Comparison of ENCODE assay signal across 16 mouse cellular contexts in genomic region chr16:93586382-93586781, GRCm38 (mm10). TPM values are rescaled to one million over a fixed set of nuclear protein-coding genes. Genes with fewer than 3 reads are reported as not detected.
DNase-seq lines count a peak whose midpoint lies in the region; ATAC-seq lines count a peak whose summit lies in the region.
"Had no signal": no experiment of that assay in that cellular context is flagged by ENCODE, and none has a peak within 500 bp of the region (broad histone marks: within the 10 kb centered on the region; RNA-seq: fewer than 3 reads in every experiment).

No protein-coding gene starts in this region.

- H3K27me3 ChIP-seq in kidney, embryonic 16.5 days (ENCODE audit: insufficient read depth, low read length) = no peaks in the 10 kb centered on the region
- H3K27me3 ChIP-seq in hindbrain, embryonic 16.5 days (replicated peaks; ENCODE audit: control insufficient read depth, insufficient read depth, low read length) = no peaks in the 10 kb centered on the region
- H3K27me3 ChIP-seq: limb, embryonic 15.5 days had no signal

- no peak overlapping the region for H3K4me2 ChIP-seq in kidney, embryonic 16.5 days (replicated peaks; ENCODE audit: low read depth, low read length)
- no peak overlapping the region for H3K4me2 ChIP-seq in hindbrain, embryonic 16.5 days (ENCODE audit: low read length)
- H3K4me2 ChIP-seq: limb, embryonic 15.5 days; midbrain, embryonic 11.5 days had no signal

- peak; percentile 64; the same call in 1 of the 2 replicates for ATAC-seq in kidney, embryonic 16.5 days (ENCODE audit: low FRiP score, low TSS enrichment)
- ATAC-seq in megakaryocyte, adult 5-6 weeks (ENCODE audit: poor library complexity, severe bottlenecking) = peak; percentile 66
- ATAC-seq in hindbrain, embryonic 16.5 days = no peak

- no peak overlapping the region for H3K4me3 ChIP-seq in kidney, embryonic 16.5 days (ENCODE audit: low read length)
- no peak overlapping the region for H3K4me3 ChIP-seq in hindbrain, embryonic 16.5 days (ENCODE audit: low read length)
- H3K4me3 ChIP-seq: erythroblast, embryonic 14.5 days; hindbrain, embryonic 10.5 days; limb, embryonic 15.5 days had no signal

- H3K4me1 ChIP-seq in kidney, embryonic 16.5 days (ENCODE audit: insufficient read depth, low read length) = peaks cover 2% of the 10 kb centered on the region; the same call in 1 of the 2 replicates
- H3K4me1 ChIP-seq in hindbrain, embryonic 16.5 days (ENCODE audit: control insufficient read depth, insufficient read depth, low read depth, low read length) = no peaks in the 10 kb centered on the region
- H3K4me1 ChIP-seq: limb, embryonic 15.5 days had no signal

- H3K9ac ChIP-seq in kidney, embryonic 16.5 days (replicated peaks; ENCODE audit: low read length) = no peak overlapping the region
- no peak overlapping the region for H3K9ac ChIP-seq in hindbrain, embryonic 16.5 days (ENCODE audit: low read depth, low read length)
- H3K9ac ChIP-seq: limb, embryonic 15.5 days had no signal

- H3K9me3 ChIP-seq in kidney, embryonic 16.5 days (ENCODE audit: low read length) = no peaks in the 10 kb centered on the region
- no peaks in the 10 kb centered on the region for H3K9me3 ChIP-seq in hindbrain, embryonic 16.5 days (ENCODE audit: control insufficient read depth, low read length)
- H3K9me3 ChIP-seq: hindbrain, embryonic 10.5 days; limb, embryonic 15.5 days had no signal

- peaks cover 26% of the 10 kb centered on the region for H3K36me3 ChIP-seq in kidney, embryonic 16.5 days (ENCODE audit: insufficient read depth, low read length)
- peaks cover 31% of the 10 kb centered on the region for H3K36me3 ChIP-seq in hindbrain, embryonic 16.5 days (ENCODE audit: control insufficient read depth, insufficient read depth, low read length)

- WGBS in kidney, embryonic 16.5 days = 63% methylated on average over 8 of the region's 8 CpGs
- 72% methylated on average over 8 of the region's 8 CpGs for WGBS in hindbrain, embryonic 16.5 days

- DNase-seq in kidney, postnatal 4 days = no peak
- DNase-seq in ZHBTc4 (ENCODE audit: low read depth, low spot score) = peak; percentile 90
- peak; percentile 83 for DNase-seq in thymus, postnatal 25 days
- no peak for DNase-seq in ovary, postnatal 10 days (ENCODE audit: low spot score)
- DNase-seq in right cerebral cortex, postnatal 14 days = no peak
- DNase-seq: adrenal gland, postnatal 36 days; cerebellum, adult 9-11 months; gastrocnemius, postnatal 14 days had no signal

- H3K27ac ChIP-seq in kidney, embryonic 16.5 days (ENCODE audit: low read length) = no peak overlapping the region
- no peak overlapping the region for H3K27ac ChIP-seq in hindbrain, embryonic 16.5 days (ENCODE audit: low read depth, low read length)
- H3K27ac ChIP-seq: hindbrain, embryonic 10.5 days; limb, embryonic 15.5 days had no signal

RNA-seq across cellular contexts. Expression of gene Setd4, which starts 17.5 kb away (rescaled TPM):
- polyA plus RNA-seq in kidney, embryonic 16.5 days (2015; fragmentation: Nextera tagmentation; extraction: Ambion mirVana) = 14.4 and 17.4 TPM in 2 replicates
- 3.9 and 6.7 TPM in 2 replicates for total RNA-seq in megakaryocyte, adult 5-6 weeks (2015)
- 1.9 and 2.7 TPM in 2 replicates for total RNA-seq in megakaryocyte, adult 5-6 weeks (2017)
- polyA plus RNA-seq in hindbrain, embryonic 16.5 days (2015; fragmentation: Nextera tagmentation; extraction: Ambion mirVana) = 15.8 and 17.1 TPM in 2 replicates

RNA-seq across cellular contexts. Expression of gene Cbr1, which starts 19.3 kb away (rescaled TPM):
- 174 and 188 TPM in 2 replicates for polyA plus RNA-seq in kidney, embryonic 16.5 days (2015; fragmentation: Nextera tagmentation; extraction: Ambion mirVana)
- 3.2 and 4.8 TPM in 2 replicates for total RNA-seq in megakaryocyte, adult 5-6 weeks (2015)
- total RNA-seq in megakaryocyte, adult 5-6 weeks (2017) = 4.8 and 6.6 TPM in 2 replicates
- 138 and 152 TPM in 2 replicates for polyA plus RNA-seq in hindbrain, embryonic 16.5 days (2015; fragmentation: Nextera tagmentation; extraction: Ambion mirVana)

RNA-seq across cellular contexts. Expression of gene Gm5678, which starts 41.5 kb away (rescaled TPM):
- polyA plus RNA-seq in kidney, embryonic 16.5 days (2015; fragmentation: Nextera tagmentation; extraction: Ambion mirVana) = not detected in 2 replicates
- not detected in 2 replicates for total RNA-seq in megakaryocyte, adult 5-6 weeks (2015)
- total RNA-seq in megakaryocyte, adult 5-6 weeks (2017) = not detected in 2 replicates
- polyA plus RNA-seq in hindbrain, embryonic 16.5 days (2015; fragmentation: Nextera tagmentation; extraction: Ambion mirVana) = not detected in 2 replicates
- polyA plus RNA-seq: erythroblast, embryonic 14.5 days; hindbrain, embryonic 10.5 days; limb, embryonic 15.5 days; midbrain, embryonic 11.5 days; stomach, embryonic 14.5 days had no signal

Comparison
In these comparisons a context has a peak if more than half of its experiments do, and no peak if none do; other contexts are left out.
1. DNase-seq: peak in ZHBTc4 (single experiment) and thymus, postnatal 25 days (single experiment); none in kidney, postnatal 4 days (0 of 2), ovary, postnatal 10 days (single experiment) and right cerebral cortex, postnatal 14 days (single experiment).